Comparison of ENCODE assay signal across 8 mouse cellular contexts in the genomic region with DNA sequence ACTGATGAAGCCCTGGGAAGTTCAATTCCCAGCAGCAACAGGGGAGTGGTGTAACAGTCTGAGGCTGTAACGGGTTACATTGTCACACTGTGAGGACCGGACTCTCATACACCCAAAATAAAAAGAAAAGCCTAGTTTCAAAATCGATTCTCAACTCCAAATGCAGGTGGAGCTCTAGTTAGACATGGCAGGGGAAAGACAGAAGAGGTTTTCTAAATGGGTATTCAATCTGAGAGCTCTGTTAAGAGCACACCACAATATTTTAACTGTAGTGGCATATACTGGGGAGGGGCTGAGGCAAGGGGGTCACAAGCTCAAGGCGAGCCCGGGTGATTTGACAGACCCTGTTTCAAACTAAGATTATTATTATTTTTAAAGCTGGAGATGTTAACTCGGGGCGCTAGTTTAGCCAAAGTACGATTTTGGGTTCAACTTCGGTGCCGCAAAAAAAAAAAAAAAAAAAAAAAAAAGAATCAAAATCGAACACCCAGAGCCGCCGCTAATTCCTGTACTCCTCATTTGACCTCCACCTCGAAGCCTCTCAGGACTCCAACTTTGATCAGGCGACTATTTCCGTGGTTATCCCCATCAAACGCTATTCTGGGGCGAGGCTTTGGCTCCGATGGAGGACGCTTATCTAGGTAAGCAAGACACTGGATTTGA. TPM values are rescaled to one million over a fixed set of nuclear protein-coding genes. Genes with fewer than 3 reads are reported as not detected.
DNase-seq lines count a peak whose midpoint lies in the region; ATAC-seq and TF ChIP-seq lines count a peak whose summit lies in the region.

No protein-coding gene starts in this region.

- H3K4me2 ChIP-seq in liver, embryonic 13.5 days = peak overlapping the region; percentile 91

- peak overlapping the region; percentile 97 for H3K9ac ChIP-seq in liver, embryonic 13.5 days

- TF ChIP-seq POLR2A in cerebellum, adult 2 months (IDR thresholded peaks at IDR 0.05; ENCODE audit: borderline replicate concordance, insufficient read depth, low read length) = no peak

- peak overlapping the region; percentile 100 for H3K4me3 ChIP-seq in cerebellum, adult 2 months (replicated peaks; ENCODE audit: insufficient read depth, low read depth, low read length)
- H3K4me3 ChIP-seq in liver, embryonic 13.5 days (replicated peaks) = peak overlapping the region; percentile 93

- H3K9me3 ChIP-seq in liver, embryonic 13.5 days (replicated peaks) = no peaks in the 10 kb centered on the region

- DNase-seq in cerebellum, adult 2 months = no peak
- DNase-seq in 3T3-L1 (ENCODE audit: low read depth, low spot score) = peak; percentile 59
- no peak for DNase-seq in liver, embryonic 13.5 days
- DNase-seq in urinary bladder, postnatal 36 days (ENCODE audit: low spot score in 2 of 2) = no peak
- no peak for DNase-seq in gastrocnemius, adult 8-10 months (ENCODE audit: low spot score in 2 of 2)
- no peak for DNase-seq in urinary bladder, postnatal 14 days (ENCODE audit: low spot score)

- H3K4me1 ChIP-seq in cerebellum, adult 2 months (ENCODE audit: control insufficient read depth, insufficient read depth, low read length) = peaks cover 4% of the 10 kb centered on the region; the same call in 1 of the 2 replicates
- H3K4me1 ChIP-seq in liver, embryonic 13.5 days (replicated peaks) = peaks cover 25% of the 10 kb centered on the region

- no peak for ATAC-seq in cerebellum, adult (ENCODE audit: insufficient number of reproducible peaks, low FRiP score, low TSS enrichment)
- ATAC-seq in erythroid progenitor cell, adult 5-6 weeks (replicated peaks; ENCODE audit: low FRiP score, poor library complexity, severe bottlenecking) = peak; percentile 3; the same call in 1 of the 2 replicates
- no peak for ATAC-seq in liver, embryonic 13.5 days (ENCODE audit: low read depth)

- H3K27ac ChIP-seq in cerebellum, adult 2 months (ENCODE audit: insufficient read depth, low read length) = peak overlapping the region; percentile 78
- peak overlapping the region; percentile 93 for H3K27ac ChIP-seq in liver, embryonic 13.5 days

- TF ChIP-seq CTCF in cerebellum, adult 2 months (IDR thresholded peaks at IDR 0.05; ENCODE audit: borderline replicate concordance, insufficient read depth, low read depth, low read length) = no peak

- peaks cover 42% of the 10 kb centered on the region for H3K36me3 ChIP-seq in liver, embryonic 13.5 days

- under 1% methylated on average over 20 of the region's 20 CpGs for WGBS in cerebellum, adult 2 months
- 2% methylated on average over 20 of the region's 20 CpGs for WGBS in liver, embryonic 13.5 days (ENCODE audit: insufficient replicate concordance)

- H3K27me3 ChIP-seq in cerebellum, adult 2 months (ENCODE audit: control insufficient read depth, insufficient read depth, low read length) = no peaks in the 10 kb centered on the region
- H3K27me3 ChIP-seq in liver, embryonic 13.5 days = peaks cover 4% of the 10 kb centered on the region; the same call in 1 of the 2 replicates

RNA-seq across cellular contexts. Expression of gene Chtop, which starts 0.9 kb away (rescaled TPM):
- polyA plus RNA-seq in cerebellum, adult 2 months (2012; rRNA removed) = 148 and 151 TPM in 2 replicates
- total RNA-seq in erythroid progenitor cell, adult 5-6 weeks (2015; ENCODE audit: low replicate concordance) = 78.9 and 101 TPM in 2 replicates
- 47.3 and 66.6 TPM in 2 replicates for total RNA-seq in erythroid progenitor cell, adult 5-6 weeks (2017; ENCODE audit: low replicate concordance)
- polyA plus RNA-seq in liver, embryonic 13.5 days (2015; fragmentation: Nextera tagmentation; extraction: Ambion mirVana) = 65.8 and 72.5 TPM in 2 replicates
- total RNA-seq in gastrocnemius, adult 8-10 months (2022) = 100 to 1,000 TPM; 112 to 117 (median 114) TPM

RNA-seq across cellular contexts. Expression of gene S100a1, which starts 5.8 kb away (rescaled TPM):
- polyA plus RNA-seq in cerebellum, adult 2 months (2012; rRNA removed) = 205 and 240 TPM in 2 replicates
- 27.7 and 33.9 TPM in 2 replicates for total RNA-seq in erythroid progenitor cell, adult 5-6 weeks (2015; ENCODE audit: low replicate concordance)
- 18.2 and 22.8 TPM in 2 replicates for total RNA-seq in erythroid progenitor cell, adult 5-6 weeks (2017; ENCODE audit: low replicate concordance)
- polyA plus RNA-seq in liver, embryonic 13.5 days (2015; fragmentation: Nextera tagmentation; extraction: Ambion mirVana) = 14.7 and 16.0 TPM in 2 replicates
- 100 to 1,000 TPM; 157 to 190 (median 173) TPM for total RNA-seq in gastrocnemius, adult 8-10 months (2022)

RNA-seq across cellular contexts. Expression of gene S100a13, which starts 5.8 kb away (rescaled TPM):
- 57.9 and 66.1 TPM in 2 replicates for polyA plus RNA-seq in cerebellum, adult 2 months (2012; rRNA removed)
- 8.8 and 10.8 TPM in 2 replicates for total RNA-seq in erythroid progenitor cell, adult 5-6 weeks (2015; ENCODE audit: low replicate concordance)
- total RNA-seq in erythroid progenitor cell, adult 5-6 weeks (2017; ENCODE audit: low replicate concordance) = 6.7 and 9.5 TPM in 2 replicates
- polyA plus RNA-seq in liver, embryonic 13.5 days (2015; fragmentation: Nextera tagmentation; extraction: Ambion mirVana) = 19.8 and 20.6 TPM in 2 replicates
- total RNA-seq in gastrocnemius, adult 8-10 months (2022) = 10 to 100 TPM in 3 of 4 experiments, 1 to 10 TPM in 1; 7.5 to 16.2 (median 11.8) TPM

RNA-seq across cellular contexts. Expression of gene Snapin, which starts 17.6 kb away (rescaled TPM):
- 77.6 and 82.4 TPM in 2 replicates for polyA plus RNA-seq in cerebellum, adult 2 months (2012; rRNA removed)
- total RNA-seq in erythroid progenitor cell, adult 5-6 weeks (2015; ENCODE audit: low replicate concordance) = 11.3 and 17.7 TPM in 2 replicates
- total RNA-seq in erythroid progenitor cell, adult 5-6 weeks (2017; ENCODE audit: low replicate concordance) = 13.1 and 16.4 TPM in 2 replicates
- polyA plus RNA-seq in liver, embryonic 13.5 days (2015; fragmentation: Nextera tagmentation; extraction: Ambion mirVana) = 21.2 and 22.9 TPM in 2 replicates
- 10 to 100 TPM; 77.7 to 93.9 (median 78.5) TPM for total RNA-seq in gastrocnemius, adult 8-10 months (2022)

RNA-seq across cellular contexts. Expression of gene S100a14, which starts 18.2 kb away (rescaled TPM):
- not detected in 2 replicates for polyA plus RNA-seq in cerebellum, adult 2 months (2012; rRNA removed)
- not detected in 2 replicates for total RNA-seq in erythroid progenitor cell, adult 5-6 weeks (2015; ENCODE audit: low replicate concordance)
- total RNA-seq in erythroid progenitor cell, adult 5-6 weeks (2017; ENCODE audit: low replicate concordance) = not detected in 2 replicates
- not detected in 2 replicates for polyA plus RNA-seq in liver, embryonic 13.5 days (2015; fragmentation: Nextera tagmentation; extraction: Ambion mirVana)
- total RNA-seq in gastrocnemius, adult 8-10 months (2022) = not detected

Comparison
In these comparisons a context has a peak if more than half of its experiments do, and no peak if none do; other contexts are left out.
1. RNA of gene S100a1, which starts 5.8 kb away (total RNA-seq): 157 to 190 TPM in gastrocnemius, adult 8-10 months; 18.2 to 33.9 TPM in erythroid progenitor cell, adult 5-6 weeks; every median in the first group is over 4 times any median in the second.